Mouse (Mus musculus) retina, postnatal 1 day (tissue): ENCODE measurements around the gene Hist1h4f.

Experiments
- DNase-seq: peaks from one replicate; pipeline ENCODE4 v3.0.0-alpha.2; 2012

The Hist1h4f gene

DNA sequence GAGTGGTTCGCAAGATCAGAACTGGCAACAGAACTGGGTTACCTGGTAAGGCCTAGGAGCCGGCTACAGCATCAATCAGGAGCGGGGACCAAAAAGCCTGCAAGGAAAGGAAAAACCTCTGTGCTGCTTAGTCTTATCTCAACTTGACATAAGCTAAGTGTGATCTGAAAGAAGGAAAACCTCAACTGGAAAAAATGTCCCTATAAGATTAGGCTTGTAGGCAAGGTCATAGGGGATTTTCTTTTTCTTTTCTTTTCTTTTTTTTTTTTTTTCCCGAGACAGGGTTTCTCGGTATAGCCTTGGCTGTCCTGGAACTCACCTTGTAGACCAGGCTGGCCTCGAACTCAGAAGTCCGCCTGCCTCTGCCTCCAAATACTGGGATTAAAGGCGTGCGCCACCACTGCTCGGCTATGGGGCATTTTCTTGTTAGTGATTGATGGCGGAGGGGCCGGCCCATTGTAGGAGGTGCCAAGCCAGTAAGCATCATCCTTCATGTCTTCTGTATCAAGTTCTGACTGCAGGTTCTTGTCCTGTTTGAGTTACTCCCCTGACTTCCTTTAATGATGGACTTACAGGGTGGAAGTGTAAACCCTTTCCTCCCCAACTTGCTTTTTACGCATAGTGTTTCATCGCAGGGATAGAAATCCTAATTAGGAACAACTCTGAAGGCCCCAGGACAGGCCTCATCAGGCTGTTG is 44.5 kb downstream of the Hist1h4f start:
- DNase-seq: no peak

DNA sequence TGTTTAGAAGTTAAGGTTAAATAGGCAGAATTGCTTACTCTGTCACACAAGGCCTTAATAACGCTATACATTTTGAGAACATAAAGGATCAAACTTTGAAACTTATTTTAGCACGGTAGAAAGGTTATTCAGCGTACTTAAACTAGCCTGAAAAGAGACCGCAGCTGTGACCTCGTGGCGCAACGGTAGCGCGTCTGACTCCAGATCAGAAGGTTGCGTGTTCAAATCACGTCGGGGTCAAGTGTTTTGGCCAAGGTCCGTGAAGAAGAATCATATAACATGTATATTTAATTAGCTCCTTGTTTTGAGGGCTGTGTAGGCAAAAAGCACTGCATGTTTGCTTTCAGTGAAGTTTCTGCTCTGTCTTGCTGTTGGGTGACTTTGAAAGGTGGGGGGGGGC is 45.1 kb downstream of the Hist1h4f start:
- DNase-seq: peak; percentile 58

DNA sequence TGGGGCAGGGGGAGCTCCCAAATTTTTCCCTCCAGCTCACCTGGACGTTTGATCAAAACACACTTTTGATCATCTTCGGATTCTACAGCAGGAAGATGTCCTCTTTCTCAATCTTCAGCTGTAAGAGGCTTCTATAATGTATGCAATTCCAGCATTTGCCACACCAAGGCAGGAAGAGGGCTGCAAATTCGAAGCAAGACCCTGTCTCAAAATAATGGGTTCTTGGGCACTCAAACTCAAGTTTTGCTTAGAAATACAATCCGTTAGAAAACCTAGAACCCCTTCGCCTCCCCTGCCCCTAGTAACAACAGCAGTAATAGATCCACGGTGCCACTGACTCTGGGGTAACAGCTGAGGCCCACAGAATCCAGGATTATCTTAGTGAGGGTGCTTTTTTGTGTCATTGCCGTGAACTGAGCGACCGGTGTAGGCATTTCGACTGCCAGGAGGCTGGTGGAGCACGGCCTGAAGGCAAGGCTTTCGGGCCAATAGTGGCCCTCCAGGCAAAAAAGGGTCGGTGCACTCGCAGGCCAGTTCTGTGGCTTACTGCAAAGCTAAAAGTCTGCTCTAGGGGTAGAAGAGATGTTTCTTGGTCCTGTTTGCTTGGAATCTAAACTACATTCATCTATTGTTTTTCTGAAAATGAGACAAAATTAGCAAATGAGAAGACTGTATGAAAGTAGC is 45.6 kb downstream of the Hist1h4f start:
- DNase-seq: no peak

DNA sequence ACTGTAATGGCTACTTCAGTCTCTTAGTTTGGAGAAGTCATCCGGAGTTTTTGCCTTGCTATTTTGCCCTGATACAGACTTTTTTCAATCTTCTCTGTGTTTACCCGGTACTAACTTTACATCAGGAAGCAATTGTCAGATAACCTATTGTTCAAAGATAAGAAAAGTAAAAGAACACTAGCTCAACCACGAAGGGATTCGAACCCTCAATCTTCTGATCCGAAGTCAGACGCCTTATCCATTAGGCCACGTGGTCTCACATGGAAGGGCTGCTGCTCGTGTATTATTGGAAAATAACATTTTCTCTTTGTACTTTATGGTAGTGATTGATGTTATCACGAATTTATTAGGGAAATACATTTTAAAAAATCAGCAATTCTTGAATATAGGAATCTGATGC is 47.7 kb downstream of the Hist1h4f start:
- peak; percentile 71 for DNase-seq

DNA sequence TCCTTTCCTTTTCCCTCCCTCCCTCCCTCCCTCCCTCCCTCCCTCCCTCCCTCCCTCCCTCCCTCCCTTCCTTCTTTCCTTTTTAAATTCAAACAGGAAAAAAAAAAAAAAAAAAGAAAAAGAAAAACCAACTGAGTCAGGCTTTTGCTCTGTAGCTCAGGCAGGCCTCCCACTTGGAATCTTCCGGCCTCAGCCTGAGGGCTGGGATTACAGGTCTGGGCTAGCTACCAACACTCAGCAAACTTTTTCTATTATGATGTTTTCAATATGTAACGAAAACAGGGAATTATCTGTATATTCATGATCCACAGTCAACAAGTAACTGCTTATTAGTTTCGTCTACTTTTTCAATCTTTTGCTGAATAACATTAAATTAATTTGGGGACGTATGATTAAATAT is 48.5 kb downstream of the Hist1h4f start:
- no peak for DNase-seq

DNA sequence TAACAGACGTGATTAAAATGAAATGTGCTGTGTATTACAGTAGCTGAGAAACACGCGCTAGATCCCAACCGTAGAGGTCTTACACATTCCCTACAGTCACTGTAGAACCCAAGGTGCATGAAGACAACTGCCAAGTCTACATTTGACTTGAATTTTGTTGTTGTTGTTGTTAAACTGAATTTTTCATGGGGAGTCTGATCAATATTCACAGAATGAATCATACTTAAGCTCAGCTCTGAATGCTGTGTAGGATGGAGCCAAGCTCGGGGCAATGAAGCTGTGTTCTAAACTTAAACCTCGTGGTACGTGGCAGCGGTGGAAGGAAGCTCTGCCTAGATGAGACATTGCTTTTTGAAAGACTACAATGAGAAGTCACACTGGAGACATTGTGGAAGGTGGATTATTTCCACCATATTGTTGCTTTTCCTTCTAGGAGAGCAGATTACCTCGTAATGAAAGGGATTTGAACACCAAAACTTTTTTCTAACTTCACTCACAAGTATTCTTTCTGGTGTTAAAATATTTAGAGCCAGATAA is 49.3 kb downstream of the Hist1h4f start:
- DNase-seq: no peak

DNA sequence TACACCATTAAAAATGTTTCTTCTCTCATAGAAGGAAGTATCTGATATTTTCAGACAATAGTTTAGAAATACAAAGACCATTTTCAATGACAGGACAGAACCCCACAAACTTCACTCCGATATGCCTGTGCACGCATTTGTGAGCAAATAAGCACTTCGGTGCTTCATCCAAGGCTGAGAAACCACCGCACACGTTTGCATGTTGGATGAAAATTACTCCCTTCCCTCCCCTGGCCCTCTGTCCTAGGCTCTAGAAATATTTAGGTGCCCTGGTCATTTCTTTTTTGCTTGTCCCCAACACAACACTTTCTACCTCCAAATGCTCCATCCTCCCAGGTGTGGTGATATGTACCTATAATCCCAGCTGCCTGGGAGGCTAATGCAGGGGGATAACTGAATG is 49.9 kb downstream of the Hist1h4f start:
- DNase-seq: no peak
